In genomic region chr4:137994562-137995336, GRCm38 (mm10) we compare ENCODE assay signal across 8 mouse cellular contexts. TPM values are rescaled to one million over a fixed set of nuclear protein-coding genes. Genes with fewer than 3 reads are reported as not detected.
DNase-seq lines count a peak whose midpoint lies in the region; ATAC-seq and TF ChIP-seq lines count a peak whose summit lies in the region.

No protein-coding gene starts in this region.

- H3K27ac ChIP-seq in gastrocnemius, adult 2 months: peak overlapping the region; percentile 97
- peak overlapping the region; percentile 58 for H3K27ac ChIP-seq in MEL (ENCODE audit: control insufficient read depth, low read depth, low read length)
- peak overlapping the region; percentile 93 for H3K27ac ChIP-seq in heart, postnatal 0 days (ENCODE audit: low read depth)

- peak overlapping the region; percentile 93 for H3K4me3 ChIP-seq in gastrocnemius, adult 2 months
- H3K4me3 ChIP-seq in MEL (ENCODE audit: control insufficient read depth in 1 of 2, insufficient read depth in 1 of 2, low read depth in 2 of 2, low read length in 2 of 2): peak overlapping the region; percentile 94 to 97
- peak overlapping the region; percentile 96 for H3K4me3 ChIP-seq in heart, postnatal 0 days (ENCODE audit: low read depth, low read length)

- intact Hi-C loops in gastrocnemius, adult 2 months (cut with DNase I): loop anchor here (1.0 to 2.0 kb wide), 2 partner anchors 70 to 114 kb away; no protein-coding TSS in a partner anchor
- intact Hi-C loops in gastrocnemius, postnatal 14 days (cut with DNase I; ENCODE audit: low total_unique reads): no loop called here

- ATAC-seq in heart, postnatal 0 days (ENCODE audit: insufficient read depth, low read depth): no peak
- ATAC-seq in erythroid progenitor cell, adult 5-6 weeks (replicated peaks; ENCODE audit: low FRiP score, poor library complexity, severe bottlenecking): no peak

- peak overlapping the region; percentile 84 for H3K4me2 ChIP-seq in heart, postnatal 0 days (ENCODE audit: low read depth, low read length)

- 36% methylated on average over 12 of the region's 12 CpGs for WGBS in heart, postnatal 0 days

- no peak for TF ChIP-seq CTCF in gastrocnemius, adult 2 months (IDR thresholded peaks at IDR 0.05)
- TF ChIP-seq CTCF in MEL (IDR thresholded peaks at IDR 0.05 in 2 of 3, conservative IDR thresholded peaks at IDR 0.05 in 1 of 3; ENCODE audit: control insufficient read depth in 1 of 3, insufficient read depth in 1 of 3, low read depth in 2 of 3, low read length in 3 of 3, poor library complexity in 1 of 3, severe bottlenecking in 1 of 3): no peak
- TF ChIP-seq CTCF in heart, postnatal 0 days (IDR thresholded peaks at IDR 0.05; ENCODE audit: low read depth): no peak

- peaks cover 54% of the 10 kb centered on the region for H3K79me2 ChIP-seq in MEL (ENCODE audit: control insufficient read depth, insufficient read depth, low read length, poor library complexity)

- H3K9ac ChIP-seq in MEL (ENCODE audit: control insufficient read depth, low read depth, low read length, poor library complexity, severe bottlenecking): peak overlapping the region; percentile 87
- peak overlapping the region; percentile 98 for H3K9ac ChIP-seq in heart, postnatal 0 days (replicated peaks; ENCODE audit: low read depth, low read length)

- no peaks in the 10 kb centered on the region for H3K27me3 ChIP-seq in MEL (ENCODE audit: control insufficient read depth in 1 of 2, insufficient read depth in 2 of 2, low read length in 2 of 2)
- no peaks in the 10 kb centered on the region for H3K27me3 ChIP-seq in heart, postnatal 0 days (ENCODE audit: control insufficient read depth, insufficient read depth, low read length)

- peaks cover 0 to 26% of the 10 kb centered on the region in 2 experiments; a peak in 3 of 4 replicates for H3K4me1 ChIP-seq in MEL (ENCODE audit: control insufficient read depth in 1 of 2, insufficient read depth in 2 of 2, low read length in 2 of 2)
- peaks cover 26% of the 10 kb centered on the region for H3K4me1 ChIP-seq in heart, postnatal 0 days (ENCODE audit: control insufficient read depth, insufficient read depth)

- TF ChIP-seq EP300 in MEL (IDR thresholded peaks at IDR 0.05; ENCODE audit: low read depth in 1 of 2, low read length in 2 of 2): no peak
- no peak for TF ChIP-seq EP300 in heart, postnatal 0 days (IDR thresholded peaks at IDR 0.05; ENCODE audit: low read depth)

- TF ChIP-seq POLR2A in MEL (IDR thresholded peaks at IDR 0.05; ENCODE audit: control insufficient read depth in 1 of 2, insufficient read depth in 1 of 2, low read depth in 1 of 2, low read length in 2 of 2, poor library complexity in 1 of 2): peak in 1 of 2 experiments; percentile 45; a peak in 2 of 4 replicates

- no peak for TF ChIP-seq RAD21 in MEL (IDR thresholded peaks at IDR 0.05; ENCODE audit: low read depth, low read length)

- no peaks in the 10 kb centered on the region for H3K9me3 ChIP-seq in MEL (replicated peaks; ENCODE audit: insufficient read depth, low read length)
- H3K9me3 ChIP-seq in heart, postnatal 0 days (replicated peaks; ENCODE audit: control insufficient read depth, low read length): 0 out of 2 replicates have a peak, but pooled peaks cover 3% of the 10 kb centered on the region

- H3K36me3 ChIP-seq in MEL (ENCODE audit: control insufficient read depth in 1 of 2, insufficient read depth in 2 of 2, low read length in 2 of 2): peaks cover 17 to 22% of the 10 kb centered on the region in 2 experiments
- H3K36me3 ChIP-seq in heart, postnatal 0 days (replicated peaks; ENCODE audit: control insufficient read depth, insufficient read depth, low read length): peaks cover 11% of the 10 kb centered on the region

- peak; percentile 18 for DNase-seq in gastrocnemius, adult 2 months
- no peak for DNase-seq in gastrocnemius, postnatal 14 days
- peak; percentile 81 for DNase-seq in MEL (ENCODE audit: low read depth, low spot score)
- DNase-seq in heart, postnatal 0 days (ENCODE audit: low spot score): peak; percentile 18
- DNase-seq in lung, postnatal 25 days (ENCODE audit: low spot score): peak; percentile 46
- peak; percentile 11 for DNase-seq in thymus, postnatal 25 days
- DNase-seq in cerebellum, postnatal 10 days: no peak

TF ChIP-seq in MEL, 35 proteins besides CTCF, POLR2A, EP300 and RAD21:
- peak; percentile 71 for TF ChIP-seq HCFC1 (IDR thresholded peaks at IDR 0.05; ENCODE audit: low read depth, low read length)
- peak; percentile 71 for TF ChIP-seq TBP (IDR thresholded peaks at IDR 0.05; ENCODE audit: low read depth, low read length)
- no peak for TF ChIP-seq GABPA (IDR thresholded peaks at IDR 0.05; ENCODE audit: low read depth, low read length)
- peak; percentile 75 for TF ChIP-seq SIN3A (IDR thresholded peaks at IDR 0.05; ENCODE audit: low read length)
- no peak for TF ChIP-seq MAX (IDR thresholded peaks at IDR 0.05; ENCODE audit: low read length)
- peak; percentile 62; the same call in 1 of the 2 replicates for TF ChIP-seq MXI1 (IDR thresholded peaks at IDR 0.05; ENCODE audit: low read depth, low read length)
- no peak for TF ChIP-seq CHD2 (IDR thresholded peaks at IDR 0.05; ENCODE audit: low read length)
- TF ChIP-seq ELF1 (IDR thresholded peaks at IDR 0.05; ENCODE audit: low read depth, low read length): peak; percentile 76; the same call in 1 of the 2 replicates

RNA-seq across cellular contexts. Expression of gene Eif4g3, which starts 1.9 kb away (rescaled TPM):
- total RNA-seq in gastrocnemius, adult 2 months (2021): 100 to 1,000 TPM; 108 to 145 TPM
- 10 to 100 TPM; 95.2 to 98.9 TPM for total RNA-seq in gastrocnemius, postnatal 14 days (2021)
- total RNA-seq in MEL (2012; rRNA removed): 22.8 and 27.8 TPM in 2 replicates
- 10 to 100 TPM in 1 of 2 experiments, not detected in 1; 63.7 TPM for polyA plus RNA-seq in MEL (2012; ENCODE audit: insufficient read depth in 1 of 2, insufficient read length in 2 of 2, low read depth in 1 of 2, low replicate concordance in 2 of 2, missing spikeins in 1 of 2)
- 10.7 and 15.9 TPM in 2 replicates for total RNA-seq in heart, postnatal 0 days (2014; rRNA removed; ENCODE audit: low replicate concordance)
- 9.8 and 11.1 TPM in 2 replicates for polyA plus RNA-seq in heart, postnatal 0 days (2015; fragmentation: Nextera tagmentation; extraction: Ambion mirVana)
- total RNA-seq in erythroid progenitor cell, adult 5-6 weeks (2015; ENCODE audit: low replicate concordance): 23.1 and 29.8 TPM in 2 replicates
- 11.7 and 12.1 TPM in 2 replicates for total RNA-seq in erythroid progenitor cell, adult 5-6 weeks (2017; ENCODE audit: low replicate concordance)

Comparison
In these comparisons a context has a peak if more than half of its experiments do, and no peak if none do; other contexts are left out.
1. DNase-seq: peak in gastrocnemius, adult 2 months (single experiment), MEL (single experiment), heart, postnatal 0 days (single experiment), lung, postnatal 25 days (single experiment) and thymus, postnatal 25 days (single experiment); none in gastrocnemius, postnatal 14 days (single experiment) and cerebellum, postnatal 10 days (0 of 2).
2. Peak in every context shown above with its lines, with median percentiles within 50 percentile points of each other: H3K27ac ChIP-seq and H3K4me3 ChIP-seq.